Mouse (Mus musculus): ENCODE results near the gene Crk.

The Crk gene

GRCm38 (mm10) chr11:75678747-75679438, at the start of gene Crk:
Crk (plus strand) TSS chr11:75679259.
- peak; percentile 99 for DNase-seq

GRCm38 (mm10) chr11:75630098-75630497, 49.0 kb upstream of the Crk start:
- no peak for DNase-seq

DNA sequence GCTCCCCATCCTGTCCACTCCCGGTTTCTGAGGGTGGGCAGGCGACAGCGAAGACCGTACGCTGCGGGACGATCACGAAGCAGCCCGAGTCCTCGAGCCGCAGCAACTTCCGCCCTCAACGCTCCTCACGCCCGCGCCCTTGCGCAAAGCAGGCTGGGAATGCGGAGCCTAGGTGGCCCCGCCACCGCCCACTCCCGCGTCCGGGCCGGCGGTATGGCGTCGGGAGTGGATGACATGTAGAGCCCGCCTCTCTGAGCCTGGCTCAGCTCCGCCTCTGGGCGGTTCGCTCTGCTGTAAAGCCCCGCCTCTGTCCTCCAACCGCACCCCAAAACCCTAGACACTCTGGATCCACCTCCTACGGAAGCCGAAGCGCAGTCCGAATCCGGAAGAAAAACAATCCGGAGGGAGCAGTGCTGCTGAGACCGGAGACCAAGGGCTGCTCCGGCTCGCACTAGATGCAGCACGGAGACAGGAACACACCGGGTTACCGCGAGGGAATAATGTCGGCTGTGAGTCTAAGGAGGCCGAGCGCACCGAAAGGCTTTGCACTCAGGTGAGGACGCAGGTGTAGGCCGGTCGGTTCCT, 48.3 kb upstream of the Crk start, which contains the start of gene Inpp5k:
Inpp5k (plus strand) TSS at position 344 of the 585 bp plus-strand sequence.
- DNase-seq, result peak; percentile 96 to 98

DNA sequence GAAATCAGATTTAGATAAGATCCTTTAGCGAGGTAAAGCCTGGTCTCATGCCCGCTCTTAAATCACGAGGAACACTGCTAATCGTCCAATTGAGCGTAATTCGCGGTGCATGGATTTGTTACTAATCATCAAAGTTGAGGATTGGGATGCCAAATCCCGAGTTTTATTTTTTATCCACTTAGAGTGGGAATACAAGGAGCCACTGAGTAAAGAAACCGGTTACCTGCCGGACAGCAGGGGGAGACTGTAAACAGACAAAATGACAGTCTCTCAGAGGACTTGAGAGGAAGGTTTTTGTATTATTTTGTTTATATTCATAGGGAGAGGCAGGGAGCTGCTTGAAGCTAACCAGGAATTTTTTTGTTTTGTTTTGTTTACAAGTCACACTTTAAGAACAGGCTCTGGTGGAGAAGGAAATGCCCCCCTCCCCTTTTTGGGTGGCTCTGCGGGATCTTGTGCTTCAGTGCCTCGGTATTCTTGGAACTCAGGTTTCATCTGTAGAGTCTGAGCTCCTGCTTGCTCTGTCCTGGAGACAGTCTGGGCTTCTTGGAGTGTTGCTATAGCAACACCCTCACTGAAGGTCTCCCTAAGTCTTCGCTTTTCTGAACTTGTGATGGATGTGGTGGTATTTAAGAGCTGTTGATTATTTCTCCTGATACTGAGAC, 47.4 kb upstream of the Crk start:
- peak; percentile 55 to 67 for DNase-seq

DNA sequence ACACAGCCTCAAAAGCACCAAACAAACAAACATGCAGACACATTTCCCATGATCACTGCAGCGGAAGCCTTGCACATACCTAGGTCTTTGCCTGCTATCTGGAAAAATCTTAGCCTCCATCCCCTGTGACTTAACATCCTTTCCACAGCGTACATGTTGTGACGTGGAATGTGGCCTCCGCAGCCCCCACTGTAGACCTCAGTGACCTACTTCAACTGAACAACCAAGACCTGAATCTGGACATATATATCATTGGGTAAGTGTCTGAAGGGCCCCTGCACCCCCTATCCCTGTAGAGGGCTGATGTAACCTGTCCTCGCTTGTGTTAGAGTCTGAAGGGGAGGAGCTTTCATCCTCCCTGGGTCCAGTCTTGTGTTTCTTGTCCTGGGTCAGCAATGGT, 46.1 kb upstream of the Crk start:
- no peak for DNase-seq

DNA sequence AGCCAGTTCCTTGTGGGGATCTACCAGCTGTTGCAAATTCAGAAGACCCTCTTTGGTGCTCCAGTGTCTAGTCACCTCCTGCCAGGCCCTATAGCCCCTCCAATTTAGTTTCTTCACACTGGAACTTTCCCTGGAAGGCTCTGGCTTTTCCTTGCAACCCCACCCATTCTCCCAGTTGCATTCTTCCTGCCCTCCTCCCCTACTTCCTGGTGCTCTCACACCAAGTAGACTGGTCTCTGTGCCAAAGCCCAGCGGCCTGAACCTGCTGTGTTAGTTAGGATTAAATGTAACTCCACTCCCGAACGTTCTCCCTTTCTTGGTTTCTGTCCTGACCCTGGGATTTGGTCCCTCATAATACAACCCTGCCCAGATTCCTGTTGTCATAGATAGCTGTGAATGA, 44.3 kb upstream of the Crk start:
- no peak for DNase-seq

- DNase-seq, result no peak
These were observed 43.7 kb upstream of the Crk start for GRCm38 (mm10) chr11:75635315-75635714.

DNA sequence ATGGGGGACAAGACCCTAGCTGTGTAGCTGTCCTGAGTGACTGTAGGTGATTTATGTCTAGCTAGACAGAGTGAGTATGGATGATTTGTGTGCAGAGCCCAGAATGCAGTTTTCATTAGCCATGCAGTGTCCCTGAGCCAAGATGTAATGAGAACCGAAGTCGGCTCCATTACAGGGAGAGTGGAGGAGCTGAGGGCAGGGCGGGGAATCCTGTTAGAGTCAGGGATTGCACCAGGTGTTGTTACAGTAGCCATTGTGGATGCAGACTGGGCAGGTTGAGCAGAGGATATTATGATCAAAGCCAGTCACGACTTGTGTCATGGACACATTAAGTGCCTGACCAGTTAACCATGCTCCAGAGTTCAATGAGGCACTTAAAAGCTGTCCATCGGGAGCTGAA, 35.7 kb upstream of the Crk start:
- no peak for DNase-seq

GRCm38 (mm10) chr11:75644684-75645083, 34.4 kb upstream of the Crk start:
- no peak for DNase-seq

DNA sequence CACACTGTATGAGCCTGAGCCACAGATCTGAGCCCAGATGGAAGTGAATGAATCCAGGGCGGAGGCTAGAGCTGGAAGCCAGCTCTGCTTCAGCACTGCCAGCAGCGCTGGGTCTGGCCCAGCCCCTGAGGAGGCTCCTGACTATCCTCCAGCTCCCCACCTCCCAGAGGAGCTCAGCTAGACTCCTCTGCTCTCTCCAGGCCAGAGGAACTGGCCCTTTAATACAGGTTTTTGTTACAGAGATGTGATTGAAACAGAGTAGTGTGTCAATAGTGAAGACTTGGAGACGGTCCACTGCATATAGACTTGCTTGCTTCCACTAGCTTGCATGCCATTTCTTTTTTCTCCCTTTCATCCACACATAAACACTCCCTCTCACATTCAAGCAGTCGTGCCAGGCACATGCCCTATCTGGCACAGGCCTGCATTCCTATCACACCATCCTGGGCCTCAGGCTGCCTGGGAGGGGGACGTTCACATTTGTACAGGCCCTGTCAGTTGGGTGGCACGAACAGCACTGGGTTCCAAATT, 31.3 kb upstream of the Crk start:
- DNase-seq, result peak; percentile 58 to 65

GRCm38 (mm10) chr11:75649155-75649561, 29.9 kb upstream of the Crk start:
- no peak for DNase-seq

GRCm38 (mm10) chr11:75650311-75650710, 28.7 kb upstream of the Crk start, which contains the start of gene Myo1c:
Myo1c (plus strand) TSS chr11:75650504.
- DNase-seq, result peak in 1 of 2 experiments; percentile 23

DNA sequence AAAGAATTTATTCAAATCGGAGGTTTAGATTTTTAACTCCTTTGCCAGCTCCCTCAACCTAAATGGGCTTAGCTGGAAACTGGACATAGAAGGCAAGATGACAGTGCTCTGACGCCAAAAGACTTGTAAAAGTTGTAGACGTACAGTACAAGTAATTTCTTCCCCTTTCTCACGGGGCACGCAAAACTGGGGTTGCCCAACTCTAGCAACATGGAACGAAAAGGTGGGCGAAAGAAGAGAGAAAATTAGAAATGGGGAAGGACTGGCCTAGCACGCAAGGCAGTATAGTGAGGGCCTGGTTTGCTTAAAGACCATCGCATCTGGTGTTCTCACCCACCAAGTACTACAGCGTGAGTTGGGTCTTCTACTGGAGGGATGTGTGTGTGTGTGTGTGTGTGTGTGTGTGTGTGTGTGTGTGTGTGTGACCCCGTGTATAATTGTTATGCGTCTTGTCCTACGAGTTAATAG, 28.1 kb upstream of the Crk start:
- DNase-seq, result no peak

- peak; percentile 82 to 85 for DNase-seq
These were observed 27.4 kb upstream of the Crk start for GRCm38 (mm10) chr11:75651426-75652221.

GRCm38 (mm10) chr11:75652222-75652941, 26.7 kb upstream of the Crk start:
- peak in 1 of 2 experiments; percentile 49 for DNase-seq

DNA sequence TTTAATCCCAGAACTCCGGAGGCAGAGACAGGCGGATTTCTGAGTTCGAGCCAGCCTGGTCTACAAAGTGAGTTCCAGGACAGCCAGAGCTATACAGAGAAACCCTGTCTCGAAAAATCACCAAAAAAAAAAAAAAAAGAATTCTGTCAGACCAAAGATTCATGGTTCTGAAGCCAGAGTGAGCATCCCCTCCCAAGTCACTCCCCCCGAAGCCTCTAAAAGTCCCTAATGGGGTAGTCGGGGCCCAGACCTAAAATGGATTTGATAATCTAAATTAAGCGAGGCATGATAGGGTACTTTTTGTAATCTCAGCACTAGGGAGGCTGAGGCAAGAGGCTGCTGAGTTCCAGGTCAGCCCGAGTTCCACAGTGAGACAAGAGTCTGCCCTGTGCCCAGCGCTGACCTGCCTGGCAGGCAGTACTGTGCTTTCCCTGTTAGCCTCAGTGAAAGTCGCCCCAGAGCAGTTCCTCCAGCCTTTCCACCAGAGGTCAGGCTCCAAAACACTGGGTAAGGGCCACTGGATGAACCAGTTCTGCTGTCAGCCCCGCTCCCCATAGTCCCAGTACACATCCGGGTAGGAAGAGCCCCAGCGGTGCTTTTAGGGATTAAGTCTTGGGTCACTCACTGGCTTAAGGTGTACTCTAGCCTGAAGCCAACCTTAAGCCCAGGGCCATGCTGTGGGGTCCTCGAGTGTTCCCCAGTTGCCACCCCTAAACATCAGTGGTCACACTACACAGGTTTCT, 25.9 kb upstream of the Crk start:
- peak in 1 of 2 experiments; percentile 28 for DNase-seq

DNA sequence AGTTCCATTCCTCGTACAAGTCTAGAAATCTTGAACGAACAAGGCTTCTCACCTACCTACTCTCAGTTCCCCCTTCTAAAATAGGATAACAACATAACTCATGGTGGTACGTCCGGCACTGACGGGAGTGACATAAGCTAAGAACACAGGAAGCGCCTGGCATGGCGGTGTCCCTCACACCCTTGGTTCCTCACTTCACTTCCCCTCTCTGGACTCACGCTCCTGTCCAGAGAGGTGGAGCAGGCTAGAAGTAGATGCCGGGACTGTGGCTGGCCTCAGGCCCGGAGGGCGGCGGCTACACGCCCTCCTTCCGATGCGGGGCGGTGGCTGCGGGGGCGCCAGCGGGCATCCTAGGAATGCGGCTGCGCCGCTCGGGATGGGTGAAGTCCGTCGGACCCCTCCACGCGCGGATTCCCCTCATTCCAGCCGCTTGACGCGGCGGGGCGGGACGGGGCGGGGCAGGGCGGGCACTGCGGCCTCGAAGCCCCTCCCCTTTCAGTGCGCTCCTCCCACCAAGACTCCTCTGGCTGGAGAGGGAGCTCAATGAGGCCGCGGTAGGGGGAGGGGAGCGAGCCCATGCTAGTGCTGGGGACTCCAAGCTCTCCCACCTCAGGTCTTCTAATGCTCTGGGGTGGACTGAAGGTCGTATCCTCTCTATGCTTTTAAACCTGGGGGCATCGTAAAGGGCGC, 25.1 kb upstream of the Crk start:
- DNase-seq, result peak; percentile 73 to 75

GRCm38 (mm10) chr11:75654471-75655390, 24.3 kb upstream of the Crk start:
- peak in 1 of 2 experiments; percentile 42 for DNase-seq

Measured in cerebellum, adult 18-20 months (tissue).